Mouse (Mus musculus) right cerebral cortex, postnatal 36 days (tissue): Measurements from ENCODE around the gene Dkc1.
"Not testable (repeated sequence)": the region's sequence is repeated elsewhere in the genome, so short reads cannot be mapped to it uniquely, and the experiment has no call there.

Experiments
- DNase-seq, 2 experiments: peaks; one replicate each; pipeline ENCODE4 v3.0.0; 2022; ENCODE audit warnings: low spot score in 2 of 2, mixed read lengths in 1 of 2

Gene Dkc1

DNA sequence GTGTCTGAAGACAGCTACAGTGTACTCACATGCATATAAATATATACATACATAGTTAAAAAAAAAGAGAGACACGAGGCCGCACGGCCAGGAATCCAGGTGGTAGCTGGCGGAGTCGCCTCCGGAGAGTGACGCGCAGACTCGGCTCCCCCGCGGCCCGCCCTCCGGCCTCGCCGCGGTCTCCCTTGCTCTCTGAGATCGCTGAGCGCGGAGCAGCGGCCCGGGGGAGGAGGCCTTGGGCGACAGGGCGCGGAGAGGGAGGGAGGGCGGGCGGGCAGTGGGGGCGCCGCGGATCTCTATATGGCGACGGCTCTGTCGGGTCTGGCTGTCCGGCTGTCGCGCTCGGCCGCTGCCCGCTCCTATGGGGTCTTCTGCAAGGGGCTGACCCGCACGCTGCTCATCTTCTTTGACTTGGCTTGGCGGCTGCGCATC lies 47.5 kb downstream of the Dkc1 start:
- DNase-seq: not testable (repeated sequence)

DNA sequence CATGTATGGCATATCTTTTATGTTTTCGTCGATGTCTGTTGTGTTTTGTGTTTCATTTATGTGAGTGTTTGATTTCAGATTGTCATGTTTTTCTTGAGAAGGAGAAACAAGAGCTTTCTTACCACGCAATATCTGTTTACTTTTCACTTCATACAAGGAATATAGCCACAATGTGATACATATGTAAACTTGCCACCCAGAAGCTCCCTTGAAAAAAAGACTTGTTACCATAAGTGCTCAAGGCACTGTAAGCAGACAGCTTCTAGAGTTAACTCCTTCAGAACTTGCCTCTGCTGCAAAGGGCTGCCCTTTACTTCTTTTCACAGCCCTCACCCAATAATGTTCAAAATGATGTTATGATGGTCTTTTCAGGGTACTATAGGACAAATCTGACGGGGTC lies 52.8 kb downstream of the Dkc1 start:
- DNase-seq: no peak

GRCm38 (mm10) chrX:75150304-75150703 lies 54.6 kb downstream of the Dkc1 start:
- no peak for DNase-seq

DNA sequence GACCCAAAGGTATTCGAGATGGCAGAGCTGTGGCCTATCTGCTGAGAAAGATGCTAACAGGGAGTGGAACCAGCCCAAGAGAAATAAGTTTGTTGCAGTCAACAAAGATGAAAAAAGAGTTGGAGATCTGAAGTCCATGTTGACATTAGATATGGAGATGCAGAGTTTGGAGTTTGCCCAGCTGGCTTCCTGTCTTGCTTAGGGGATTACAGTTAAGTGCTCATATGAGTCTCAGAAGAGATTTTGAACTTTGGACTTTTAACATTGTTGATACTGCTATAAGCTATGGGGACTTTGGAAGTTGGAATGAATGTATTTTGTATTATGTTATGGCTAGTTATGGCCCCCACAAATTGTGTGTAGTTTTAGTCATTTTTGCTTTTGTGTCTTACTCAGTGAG lies 56.6 kb downstream of the Dkc1 start:
- no peak for DNase-seq

DNA sequence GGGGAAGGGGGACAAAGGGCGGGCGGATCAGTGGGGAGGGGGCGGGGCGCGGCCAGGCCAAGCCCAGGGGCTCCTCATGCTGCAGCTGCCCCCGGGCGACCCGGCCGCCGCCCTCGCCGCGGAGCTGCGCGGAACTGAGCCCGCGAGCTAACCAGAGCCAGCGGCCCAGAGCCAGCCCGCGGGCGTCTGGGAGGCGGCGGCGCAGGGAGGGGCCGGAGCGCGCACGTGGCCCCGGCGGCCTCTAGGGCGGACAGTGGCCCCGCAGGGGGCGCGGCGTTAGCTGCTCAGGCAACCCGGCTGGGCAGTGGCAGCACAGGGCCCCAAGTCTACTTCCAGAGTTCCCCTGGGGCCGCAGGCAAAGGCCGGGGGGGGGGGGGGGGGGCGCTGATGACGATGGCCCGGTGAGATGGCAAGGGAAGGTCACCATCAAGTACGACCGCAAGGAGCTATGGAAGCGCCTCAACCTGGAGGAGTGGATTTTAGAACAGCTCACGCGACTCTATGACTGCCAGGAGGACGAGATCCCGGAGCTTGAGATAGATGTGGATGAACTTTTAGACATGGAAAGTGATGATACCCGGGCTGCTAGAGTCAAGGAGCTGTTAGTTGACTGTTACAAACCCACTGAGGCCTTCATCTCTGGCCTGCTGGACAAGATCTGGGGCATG lies 60.1 kb downstream of the Dkc1 start:
- DNase-seq: no peak
